Mouse (Mus musculus) midbrain, embryonic 14.5 days (tissue): ENCODE data around the gene Slc35e3. TPM values are rescaled to one million over a fixed set of nuclear protein-coding genes. Genes with fewer than 3 reads are reported as not detected.

ENCODE experiments used
- ATAC-seq: fragments of 200-750 bp; cut with Nextera tagmentation; 2 replicates; pipeline ENCODE4 v1.8.0; 2017; ENCODE audit warnings: moderate number of reproducible peaks, moderate library complexity; ENCODE audit not compliant: low FRiP score, low TSS enrichment
- DNase-seq: peaks from one replicate; pipeline ENCODE4 v3.0.0-alpha.2; 2015
- H3K27ac ChIP-seq: fragments of 300-500 bp; sonication (generic); replicated peaks from 2 replicates; pipeline ENCODE4 v1.5.1; 2014; ENCODE audit warnings: mild to moderate bottlenecking, low read depth, low read length, moderate library complexity
- H3K27me3 ChIP-seq: fragments of 300-500 bp; sonication (generic); 2 replicates; pipeline ENCODE4 v1.6.1; 2014; ENCODE audit warnings: low read length, control low read depth, mixed read lengths; ENCODE audit not compliant: control insufficient read depth, insufficient read depth
- H3K36me3 ChIP-seq: fragments of 300-500 bp; sonication (generic); 2 replicates; pipeline ENCODE4 v1.6.1; 2014; ENCODE audit warnings: low read length, control low read depth; ENCODE audit not compliant: control insufficient read depth, insufficient read depth
- H3K4me1 ChIP-seq: fragments of 300-500 bp; sonication (generic); 2 replicates; pipeline ENCODE4 v1.6.1; 2014; ENCODE audit warnings: mild to moderate bottlenecking, antibody characterized with exemption, low read length, control low read depth; ENCODE audit not compliant: control insufficient read depth, insufficient read depth
- H3K4me2 ChIP-seq: fragments of 300-500 bp; sonication (generic); 2 replicates; pipeline ENCODE4 v1.6.1; 2014; ENCODE audit warnings: mild to moderate bottlenecking, low read length, moderate library complexity
- H3K4me3 ChIP-seq: fragments of 300-500 bp; sonication (generic); replicated peaks from 2 replicates; pipeline ENCODE4 v1.5.1; 2014; ENCODE audit warnings: low read depth, low read length
- H3K9ac ChIP-seq: fragments of 300-500 bp; sonication (generic); replicated peaks from 2 replicates; pipeline ENCODE4 v1.6.1; 2014; ENCODE audit warnings: mild to moderate bottlenecking, low read length, moderate library complexity
- H3K9me3 ChIP-seq: fragments of 300-500 bp; sonication (generic); 2 replicates; pipeline ENCODE4 v1.6.1; 2016; ENCODE audit warnings: low read length, control low read depth, mixed read lengths; ENCODE audit not compliant: control insufficient read depth
- WGBS: fragments of 180-500 bp; shearing (Covaris S2); extraction: QIAGEN DNeasy Blood & Tissue Kit; methylation state at CpG from one replicate; pipeline ENCODE4 v1.1.7; 2014; 5-methylcytosine and 5-hydroxymethylcytosine counted together
- polyA plus RNA-seq: library from polyadenylated mRNA; unstranded; fragments of >200 nt; fragmentation: Nextera tagmentation; extraction: Ambion mirVana; gene quantifications from 2 replicates; pipeline ENCODE4 v1.2.1, GENCODE M21; 2014

Gene Slc35e3
- polyA plus RNA-seq, 1 experiment from 2014 or later, result 26.5 TPM

DNA sequence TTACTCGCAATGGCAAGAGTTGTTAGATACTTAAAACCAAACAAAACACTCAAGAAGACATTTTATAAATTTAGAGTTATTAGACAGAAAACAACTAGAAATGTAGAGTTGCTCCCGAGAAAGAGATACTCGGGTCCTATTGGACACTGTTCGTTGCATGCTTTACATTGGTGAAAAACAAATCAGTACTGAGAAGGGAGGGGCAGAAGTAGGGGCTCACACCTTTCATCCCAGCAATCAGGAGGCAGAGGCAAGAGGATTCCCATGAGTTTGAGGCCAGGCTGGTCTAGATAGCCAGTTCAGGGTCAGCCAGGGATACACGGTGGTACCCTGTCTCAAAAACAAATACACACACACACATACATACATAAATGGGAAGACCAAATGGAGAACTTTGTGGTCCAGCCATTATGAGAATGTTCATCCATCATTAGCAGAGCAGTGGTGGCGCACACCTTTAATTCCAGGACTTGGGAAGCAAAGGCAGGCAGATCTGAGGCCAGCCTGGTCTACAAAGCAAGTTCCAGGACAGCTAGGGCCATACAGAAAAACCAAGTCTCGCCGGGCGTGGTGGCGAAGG lies 54.7 kb downstream of the Slc35e3 start:
- Histone ChIP-seq H3K4me1 (no peaks in the 10 kb centered on the region), H3K4me3 (no peak overlapping the region), H3K4me2 (no peak overlapping the region), H3K27ac (no peak overlapping the region), H3K9me3 (no peaks in the 10 kb centered on the region), H3K9ac (no peak overlapping the region), H3K36me3 (peaks cover 73% of the 10 kb centered on the region), H3K27me3 (no peaks in the 10 kb centered on the region)
- DNase-seq (no peak), ATAC-seq (no peak)
- 97% methylated on average over 10 of the region's 10 CpGs for WGBS

GRCm38 (mm10) chr10:117690770-117691296 lies 55.3 kb downstream of the Slc35e3 start:
- 95% methylated on average over 3 of the region's 3 CpGs for WGBS
- no peaks in the 10 kb centered on the region for H3K4me1 ChIP-seq
- no peaks in the 10 kb centered on the region for H3K9me3 ChIP-seq
- no peak for ATAC-seq
- no peak overlapping the region for H3K4me3 ChIP-seq
- H3K36me3 ChIP-seq, result peaks cover 67% of the 10 kb centered on the region
- no peak for DNase-seq
- no peaks in the 10 kb centered on the region for H3K27me3 ChIP-seq
- H3K9ac ChIP-seq, result no peak overlapping the region
- H3K4me2 ChIP-seq, result no peak overlapping the region
- H3K27ac ChIP-seq, result no peak overlapping the region

GRCm38 (mm10) chr10:117690101-117690352 lies 56.1 kb downstream of the Slc35e3 start:
- 86% methylated on average over 2 of the region's 2 CpGs for WGBS
- Histone ChIP-seq H3K4me1 (no peaks in the 10 kb centered on the region), H3K9ac (no peak overlapping the region), H3K36me3 (peaks cover 59% of the 10 kb centered on the region), H3K27me3 (no peaks in the 10 kb centered on the region), H3K4me2 (no peak overlapping the region), H3K9me3 (no peaks in the 10 kb centered on the region), H3K27ac (no peak overlapping the region), H3K4me3 (no peak overlapping the region)
- DNase-seq (no peak), ATAC-seq (no peak)

GRCm38 (mm10) chr10:117689297-117690100 lies 56.7 kb downstream of the Slc35e3 start:
- Histone ChIP-seq H3K36me3 (peaks cover 54% of the 10 kb centered on the region), H3K27me3 (no peaks in the 10 kb centered on the region), H3K4me3 (no peak overlapping the region)

GRCm38 (mm10) chr10:117688204-117689151 lies 57.7 kb downstream of the Slc35e3 start:
- no peak; the same call in 1 of the 2 replicates for ATAC-seq
- DNase-seq, result peak; percentile 55
- 85% methylated on average over 13 of the region's 13 CpGs for WGBS

More at GRCm38 (mm10) chr10:117689297-117690100, 56.7 kb downstream of the Slc35e3 start:
- WGBS, result 94% methylated on average over 11 of the region's 11 CpGs
- DNase-seq (no peak), ATAC-seq (no peak)
- H3K4me1 ChIP-seq, result no peaks in the 10 kb centered on the region
- H3K9me3 ChIP-seq, result no peaks in the 10 kb centered on the region
- no peak overlapping the region for H3K4me2 ChIP-seq
- no peak overlapping the region for H3K9ac ChIP-seq
- no peak overlapping the region for H3K27ac ChIP-seq

DNA sequence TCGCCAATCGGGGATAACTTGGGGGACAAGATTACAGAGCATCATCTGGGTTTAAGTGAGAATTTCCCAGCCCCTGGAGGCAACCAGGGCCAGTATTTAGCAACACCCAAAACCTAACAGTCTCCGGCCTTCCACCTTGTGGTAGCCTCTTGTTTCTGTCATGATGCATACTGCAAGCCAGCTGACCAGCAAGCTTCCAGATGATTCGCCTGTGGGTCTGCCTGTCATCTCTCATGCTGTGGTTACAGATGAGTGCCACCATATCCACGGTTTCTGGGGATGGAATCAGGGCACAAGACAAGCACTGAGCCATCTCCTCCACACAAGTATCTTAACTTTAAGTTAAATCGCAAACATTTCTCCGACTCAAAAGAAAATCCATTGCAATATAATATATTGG lies 58.6 kb downstream of the Slc35e3 start:
- no peak overlapping the region for H3K4me3 ChIP-seq
- H3K9ac ChIP-seq, result no peak overlapping the region
- H3K27me3 ChIP-seq, result no peaks in the 10 kb centered on the region
- WGBS, result 90% methylated on average over 7 of the region's 7 CpGs
- no peaks in the 10 kb centered on the region for H3K9me3 ChIP-seq
- peaks cover 42% of the 10 kb centered on the region for H3K36me3 ChIP-seq
- ATAC-seq (no peak), DNase-seq (no peak)
- no peak overlapping the region for H3K27ac ChIP-seq
- H3K4me2 ChIP-seq, result no peak overlapping the region
- H3K4me1 ChIP-seq, result no peaks in the 10 kb centered on the region

More at GRCm38 (mm10) chr10:117688204-117689151, 57.7 kb downstream of the Slc35e3 start:
- Histone ChIP-seq H3K4me1 (no peaks in the 10 kb centered on the region), H3K4me3 (no peak overlapping the region), H3K9ac (no peak overlapping the region), H3K9me3 (no peaks in the 10 kb centered on the region), H3K36me3 (peaks cover 46% of the 10 kb centered on the region), H3K27ac (no peak overlapping the region), H3K27me3 (no peaks in the 10 kb centered on the region), H3K4me2 (no peak overlapping the region)

- WGBS, result 87% methylated on average over 3 of the region's 3 CpGs
- H3K4me2 ChIP-seq, result no peak overlapping the region
- H3K27ac ChIP-seq, result no peak overlapping the region
- ATAC-seq (no peak), DNase-seq (no peak)
- peaks cover 37% of the 10 kb centered on the region for H3K36me3 ChIP-seq
- H3K4me3 ChIP-seq, result no peak overlapping the region
- no peaks in the 10 kb centered on the region for H3K9me3 ChIP-seq
- H3K4me1 ChIP-seq, result no peaks in the 10 kb centered on the region
- no peaks in the 10 kb centered on the region for H3K27me3 ChIP-seq
- H3K9ac ChIP-seq, result no peak overlapping the region
These were observed 59.1 kb downstream of the Slc35e3 start for GRCm38 (mm10) chr10:117687018-117687417.

- no peaks in the 10 kb centered on the region for H3K27me3 ChIP-seq
- no peak overlapping the region for H3K9ac ChIP-seq
- ATAC-seq, result no peak
- WGBS, result 93% methylated on average over 13 of the region's 13 CpGs
- H3K4me1 ChIP-seq, result no peaks in the 10 kb centered on the region
- no peak overlapping the region for H3K4me2 ChIP-seq
- no peak overlapping the region for H3K27ac ChIP-seq
- H3K9me3 ChIP-seq, result no peaks in the 10 kb centered on the region
- no peak for DNase-seq
- H3K4me3 ChIP-seq, result no peak overlapping the region
- H3K36me3 ChIP-seq, result peaks cover 28% of the 10 kb centered on the region
These were observed 60.1 kb downstream of the Slc35e3 start for GRCm38 (mm10) chr10:117685849-117686591.
